Mouse (Mus musculus) E14TG2a.4 (cell line): ENCODE results near the gene Ccsap.

Experiments used
- H3K27me3 ChIP-seq: 2 replicates; pipeline ENCODE4 v1.6.1; 2014; ENCODE audit warnings: low read length, control low read depth; ENCODE audit not compliant: insufficient read depth
- H3K36me3 ChIP-seq: 2 replicates; pipeline ENCODE4 v1.6.1; 2014; ENCODE audit warnings: low read length, control low read depth; ENCODE audit not compliant: insufficient read depth
- H3K4me1 ChIP-seq: replicated peaks from 2 replicates; pipeline ENCODE4 v1.6.1; 2014; ENCODE audit warnings: low read depth, low read length, control low read depth
- H3K4me3 ChIP-seq: replicated peaks from 2 replicates; pipeline ENCODE4 v1.5.1; 2014; ENCODE audit warnings: mild to moderate bottlenecking, low read length
- H3K9me3 ChIP-seq: 2 replicates; pipeline ENCODE4 v1.6.1; 2014; ENCODE audit warnings: low read length, control low read depth
- CTCF ChIP-seq: conservative IDR thresholded peaks from 2 replicates; pipeline ENCODE4 v1.5.1; 2014; ENCODE audit warnings: low read length
- NANOG ChIP-seq: IDR thresholded peaks from 2 replicates; pipeline ENCODE4 v1.6.1; 2014; ENCODE audit warnings: borderline replicate concordance, low read length, mixed read lengths
- POU5F1 ChIP-seq: IDR thresholded peaks from 2 replicates; pipeline ENCODE4 v1.6.1; 2014; ENCODE audit warnings: low read length, borderline replicate concordance

The Ccsap gene

GRCm38 (mm10) chr8:123894502-123895097 lies 34.6 kb upstream of the Ccsap start, which contains the start of gene Acta1:
Gene Acta1, minus strand, starts transcription at chr8:123894751.
- Histone ChIP-seq H3K27me3 (peaks cover 55% of the 10 kb centered on the region), H3K36me3 (peaks cover 12% of the 10 kb centered on the region), H3K4me3 (0 out of 2 replicates have a peak within 1 kb of the TSS, but pooled peaks have one; percentile 10), H3K4me1 (peaks cover 34% of the 10 kb centered on the region), H3K9me3 (no peaks in the 10 kb centered on the region)
- TF ChIP-seq CTCF = no peak
- no peak for TF ChIP-seq NANOG
- TF ChIP-seq POU5F1 = no peak

- H3K27me3 ChIP-seq = peaks cover 57% of the 10 kb centered on the region
- no peaks in the 10 kb centered on the region for H3K9me3 ChIP-seq
- H3K4me1 ChIP-seq = peaks cover 34% of the 10 kb centered on the region
- no peak overlapping the region for H3K4me3 ChIP-seq
- H3K36me3 ChIP-seq = peaks cover under 1% of the 10 kb centered on the region; the same call in 1 of the 2 replicates
- TF ChIP-seq NANOG = no peak
Measured at GRCm38 (mm10) chr8:123893413-123893812, 33.4 kb upstream of the Ccsap start.

DNA sequence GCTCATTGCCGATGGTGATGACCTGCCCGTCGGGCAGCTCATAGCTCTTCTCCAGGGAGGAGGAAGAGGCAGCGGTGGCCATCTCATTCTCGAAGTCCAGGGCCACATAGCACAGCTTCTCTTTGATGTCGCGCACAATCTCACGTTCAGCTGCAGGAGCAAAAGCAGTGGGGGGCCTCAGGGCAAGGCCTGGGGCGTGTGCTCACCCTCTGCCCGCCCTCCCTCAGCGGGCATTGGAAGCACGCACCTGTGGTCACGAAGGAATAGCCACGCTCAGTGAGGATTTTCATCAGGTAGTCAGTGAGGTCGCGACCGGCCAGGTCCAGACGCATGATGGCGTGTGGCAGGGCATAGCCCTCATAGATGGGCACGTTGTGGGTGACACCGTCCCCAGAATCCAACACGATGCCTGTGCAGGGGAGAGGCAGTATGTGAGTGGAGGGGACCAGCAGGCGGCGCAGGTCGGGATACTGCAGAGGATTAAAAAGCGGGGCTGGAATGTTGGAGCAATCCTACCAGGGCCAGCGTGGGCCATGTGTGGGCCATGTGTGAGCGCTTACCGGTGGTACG lies 32.7 kb upstream of the Ccsap start:
- Histone ChIP-seq H3K36me3 (no peaks in the 10 kb centered on the region), H3K4me3 (peak overlapping the region; percentile 74), H3K27me3 (peaks cover 57% of the 10 kb centered on the region), H3K9me3 (no peaks in the 10 kb centered on the region), H3K4me1 (peaks cover 34% of the 10 kb centered on the region)
- TF ChIP-seq POU5F1 = no peak

- peaks cover 57% of the 10 kb centered on the region for H3K27me3 ChIP-seq
- no peaks in the 10 kb centered on the region for H3K36me3 ChIP-seq
- no peaks in the 10 kb centered on the region for H3K9me3 ChIP-seq
- H3K4me1 ChIP-seq = peaks cover 34% of the 10 kb centered on the region
- peak overlapping the region; percentile 74 for H3K4me3 ChIP-seq
- no peak for TF ChIP-seq NANOG
Measured at GRCm38 (mm10) chr8:123891883-123892585, 32.0 kb upstream of the Ccsap start.

DNA sequence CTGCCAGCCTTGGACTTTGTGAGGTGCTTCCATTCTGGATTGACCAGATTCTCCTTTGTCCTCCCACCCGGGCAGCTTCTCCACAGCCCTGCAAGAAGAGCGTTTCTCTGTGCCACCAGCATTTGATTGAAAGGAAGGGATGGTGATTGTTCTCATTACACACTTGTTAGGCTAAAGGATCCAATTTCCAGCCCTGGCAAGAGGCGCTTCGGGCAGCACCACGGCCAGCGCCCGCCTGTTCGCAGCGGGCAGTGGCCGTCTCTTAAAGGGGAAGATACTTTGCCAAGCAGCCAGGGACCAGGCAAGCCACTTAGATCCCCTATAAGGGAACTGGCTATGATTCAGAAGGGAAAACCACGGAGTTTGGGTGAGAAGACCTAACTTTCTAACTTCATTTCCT lies 31.3 kb upstream of the Ccsap start:
- H3K9me3 ChIP-seq = no peaks in the 10 kb centered on the region
- H3K27me3 ChIP-seq = peaks cover 63% of the 10 kb centered on the region
- peak overlapping the region; percentile 74 for H3K4me3 ChIP-seq
- H3K36me3 ChIP-seq = no peaks in the 10 kb centered on the region
- TF ChIP-seq NANOG (no peak), POU5F1 (no peak), CTCF (no peak)
- peaks cover 32% of the 10 kb centered on the region for H3K4me1 ChIP-seq

- Histone ChIP-seq H3K4me3 (no peak overlapping the region), H3K4me1 (peaks cover 34% of the 10 kb centered on the region), H3K36me3 (no peaks in the 10 kb centered on the region), H3K27me3 (peaks cover 71% of the 10 kb centered on the region), H3K9me3 (no peaks in the 10 kb centered on the region)
- TF ChIP-seq POU5F1 (no peak), NANOG (no peak), CTCF (no peak)
Measured at GRCm38 (mm10) chr8:123889797-123890196, 29.8 kb upstream of the Ccsap start.

DNA sequence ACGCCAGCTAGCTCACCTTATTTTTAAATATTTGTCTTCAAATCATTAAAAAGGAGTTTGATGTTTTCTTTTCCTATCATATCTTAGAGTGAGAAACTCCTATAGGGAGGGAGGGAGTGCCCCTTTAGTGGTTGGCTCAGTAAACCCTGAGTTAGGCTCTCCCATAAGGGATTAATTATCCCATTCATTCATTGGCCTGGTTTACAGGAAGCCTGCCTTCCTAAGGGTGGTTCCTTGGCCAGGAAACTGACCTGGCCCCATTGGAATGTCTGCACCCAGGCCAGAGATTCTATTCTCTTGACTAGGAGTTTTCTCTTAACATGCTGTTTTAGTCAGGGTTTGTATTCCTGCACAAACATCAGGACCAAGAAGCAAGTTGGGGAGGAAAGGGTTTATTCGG lies 27.9 kb upstream of the Ccsap start:
- TF ChIP-seq NANOG (no peak), CTCF (no peak), POU5F1 (no peak)
- Histone ChIP-seq H3K9me3 (no peaks in the 10 kb centered on the region), H3K27me3 (peaks cover 68% of the 10 kb centered on the region), H3K4me3 (no peak overlapping the region), H3K36me3 (no peaks in the 10 kb centered on the region), H3K4me1 (peaks cover 26% of the 10 kb centered on the region)

GRCm38 (mm10) chr8:123887163-123887562 lies 27.2 kb upstream of the Ccsap start:
- H3K36me3 ChIP-seq = no peaks in the 10 kb centered on the region
- TF ChIP-seq POU5F1 (no peak), NANOG (no peak), CTCF (no peak)
- peaks cover 18% of the 10 kb centered on the region for H3K4me1 ChIP-seq
- no peak overlapping the region for H3K4me3 ChIP-seq
- H3K9me3 ChIP-seq = no peaks in the 10 kb centered on the region
- H3K27me3 ChIP-seq = peaks cover 60% of the 10 kb centered on the region
